In genomic region chr7:79600122-79600521, GRCm38 (mm10) we compare ENCODE assay signal across 23 mouse cellular contexts. TPM values are rescaled to one million over a fixed set of nuclear protein-coding genes. Genes with fewer than 3 reads are reported as not detected.
DNase-seq lines count a peak whose midpoint lies in the region; ATAC-seq and TF ChIP-seq lines count a peak whose summit lies in the region.
"Had no signal": no experiment of that assay in that cellular context is flagged by ENCODE, and none has a peak within 500 bp of the region (broad histone marks: within the 10 kb centered on the region; RNA-seq: fewer than 3 reads in every experiment).

No protein-coding gene starts in this region.

- TF ChIP-seq POLR2A in olfactory bulb, adult 2 months (IDR thresholded peaks at IDR 0.05; ENCODE audit: insufficient read depth, low read depth, low read length): no peak

- no peaks in the 10 kb centered on the region for H3K9me3 ChIP-seq in hindbrain, embryonic 13.5 days
- no peaks in the 10 kb centered on the region for H3K9me3 ChIP-seq in hindbrain, embryonic 10.5 days
- H3K9me3 ChIP-seq: embryonic facial prominence, embryonic 13.5 days; embryonic facial prominence, embryonic 15.5 days; forebrain, embryonic 13.5 days had no signal

- ATAC-seq in frontal cortex, adult (ENCODE audit: low TSS enrichment): peak; percentile 62
- no peak for ATAC-seq in hindbrain, embryonic 13.5 days (ENCODE audit: low FRiP score)
- ATAC-seq: forebrain, embryonic 16.5 days had no signal

- DNase-seq in frontal cortex, postnatal 25 days (ENCODE audit: low spot score in 2 of 2): no peak
- no peak for DNase-seq in hindbrain, embryonic 10.5 days (ENCODE audit: low spot score)
- peak; percentile 48 for DNase-seq in brain, adult 2 months (ENCODE audit: low read depth, low spot score)
- DNase-seq in adrenal gland, adult (ENCODE audit: inconsistent age in 2 of 2, low spot score in 1 of 2): no peak
- DNase-seq: adrenal gland, adult 8-10 months; adrenal gland, postnatal 14 days; adrenal gland, postnatal 36 days; cerebellum, adult 11 months; cerebellum, adult 18-20 months; cerebellum, adult 8-10 months; cerebellum, adult 9-11 months; cerebellum, postnatal 14 days; cerebellum, postnatal 36 days; embryo, embryonic 11 days had no signal

- no peak overlapping the region for H3K4me3 ChIP-seq in hindbrain, embryonic 13.5 days
- H3K4me3 ChIP-seq in hindbrain, embryonic 10.5 days: no peak overlapping the region
- H3K4me3 ChIP-seq in olfactory bulb, adult 2 months (ENCODE audit: insufficient read depth, low read depth, low read length): no peak overlapping the region
- H3K4me3 ChIP-seq: embryonic facial prominence, embryonic 13.5 days; embryonic facial prominence, embryonic 15.5 days; erythroblast, embryonic 14.5 days; forebrain, embryonic 13.5 days had no signal

- H3K4me2 ChIP-seq in hindbrain, embryonic 13.5 days: no peak overlapping the region
- H3K4me2 ChIP-seq: embryonic facial prominence, embryonic 13.5 days; embryonic facial prominence, embryonic 15.5 days; forebrain, embryonic 13.5 days had no signal

- no peak for TF ChIP-seq CTCF in olfactory bulb, adult 2 months (IDR thresholded peaks at IDR 0.05; ENCODE audit: insufficient read depth, low read depth, low read length)

- 0 out of 2 replicates have a peak, but pooled peaks cover 8% of the 10 kb centered on the region for H3K4me1 ChIP-seq in hindbrain, embryonic 13.5 days (replicated peaks)
- H3K4me1 ChIP-seq in hindbrain, embryonic 10.5 days (replicated peaks): no peaks in the 10 kb centered on the region; the same call in 1 of the 2 replicates
- H3K4me1 ChIP-seq in olfactory bulb, adult 2 months (ENCODE audit: control insufficient read depth, insufficient read depth, low read length): peaks cover 32% of the 10 kb centered on the region
- H3K4me1 ChIP-seq: embryonic facial prominence, embryonic 15.5 days had no signal

- WGBS in hindbrain, embryonic 13.5 days: 72% methylated on average over 10 of the region's 10 CpGs
- WGBS in hindbrain, embryonic 10.5 days: 75% methylated on average over 10 of the region's 10 CpGs
- 47% methylated on average over 10 of the region's 10 CpGs for WGBS in olfactory bulb, adult 2 months

- H3K36me3 ChIP-seq in hindbrain, embryonic 13.5 days: no peaks in the 10 kb centered on the region
- no peaks in the 10 kb centered on the region for H3K36me3 ChIP-seq in hindbrain, embryonic 10.5 days
- H3K36me3 ChIP-seq: embryonic facial prominence, embryonic 13.5 days; embryonic facial prominence, embryonic 15.5 days had no signal

- no peak overlapping the region for H3K9ac ChIP-seq in hindbrain, embryonic 13.5 days
- H3K9ac ChIP-seq: embryonic facial prominence, embryonic 13.5 days; embryonic facial prominence, embryonic 15.5 days; forebrain, embryonic 13.5 days had no signal

- H3K27ac ChIP-seq in hindbrain, embryonic 13.5 days: 0 out of 2 replicates have a peak overlapping the region, but pooled peaks have one; percentile 8
- H3K27ac ChIP-seq in hindbrain, embryonic 10.5 days: no peak overlapping the region; the same call in 1 of the 2 replicates
- peak overlapping the region; percentile 67 for H3K27ac ChIP-seq in olfactory bulb, adult 2 months (ENCODE audit: insufficient read depth, low read depth, low read length)
- H3K27ac ChIP-seq: embryonic facial prominence, embryonic 13.5 days; embryonic facial prominence, embryonic 15.5 days; forebrain, embryonic 13.5 days had no signal

- peaks cover 53% of the 10 kb centered on the region for H3K27me3 ChIP-seq in hindbrain, embryonic 13.5 days
- peaks cover 99% of the 10 kb centered on the region for H3K27me3 ChIP-seq in hindbrain, embryonic 10.5 days (ENCODE audit: insufficient read depth, poor library complexity, severe bottlenecking)
- H3K27me3 ChIP-seq: forebrain, embryonic 13.5 days had no signal

RNA-seq across cellular contexts. Expression of gene Rhcg, which starts 17.3 kb away (rescaled TPM):
- polyA plus RNA-seq in hindbrain, embryonic 13.5 days (2015; fragmentation: Nextera tagmentation; extraction: Ambion mirVana): 4.8 and 5.2 TPM in 2 replicates
- polyA plus RNA-seq in hindbrain, embryonic 10.5 days (2016; fragmentation: Nextera tagmentation; extraction: Ambion mirVana): 0.12 and 0.67 TPM in 2 replicates
- not detected in 2 replicates for polyA plus RNA-seq in olfactory bulb, adult 2 months (2012; ENCODE audit: insufficient read depth, insufficient read length, low replicate concordance, missing spikeins)
- polyA plus RNA-seq: C2C12 had no signal

RNA-seq across cellular contexts. Expression of gene Ticrr, which starts 59.9 kb away (rescaled TPM):
- 2.2 and 2.6 TPM in 2 replicates for polyA plus RNA-seq in hindbrain, embryonic 13.5 days (2015; fragmentation: Nextera tagmentation; extraction: Ambion mirVana)
- polyA plus RNA-seq in hindbrain, embryonic 10.5 days (2016; fragmentation: Nextera tagmentation; extraction: Ambion mirVana): 16.1 and 16.5 TPM in 2 replicates
- polyA plus RNA-seq in olfactory bulb, adult 2 months (2012; ENCODE audit: insufficient read depth, insufficient read length, low replicate concordance, missing spikeins): not detected in 2 replicates
